In genomic region chr16:76341636-76342035, GRCm38 (mm10) we compare ENCODE assay signal across 9 mouse cellular contexts. TPM values are rescaled to one million over a fixed set of nuclear protein-coding genes. Genes with fewer than 3 reads are reported as not detected.
DNase-seq lines count a peak whose midpoint lies in the region; ATAC-seq lines count a peak whose summit lies in the region.
"Had no signal": no experiment of that assay in that cellular context is flagged by ENCODE, and none has a peak within 500 bp of the region (broad histone marks: within the 10 kb centered on the region; RNA-seq: fewer than 3 reads in every experiment).

No protein-coding gene starts in this region.

- peaks cover 11% of the 10 kb centered on the region for H3K36me3 ChIP-seq in liver, embryonic 16.5 days (ENCODE audit: control insufficient read depth, insufficient read depth)

- H3K4me3 ChIP-seq in liver, embryonic 16.5 days (ENCODE audit: low read depth, low read length): no peak overlapping the region

- WGBS in liver, embryonic 16.5 days (ENCODE audit: insufficient replicate concordance): 23% methylated on average over 8 of the region's 8 CpGs

- intact Hi-C loops in left cerebral cortex, postnatal 14 days (cut with DNase I): no loop called here

- DNase-seq in thymus, postnatal 14 days: peak; percentile 23
- DNase-seq in thymus, postnatal 10 days (ENCODE audit: low spot score in 2 of 2): no peak
- DNase-seq in heart, adult 18-20 months: peak; percentile 69 to 81
- no peak for DNase-seq in urinary bladder, postnatal 14 days (ENCODE audit: low spot score)
- DNase-seq in left cerebral cortex, postnatal 14 days (ENCODE audit: low spot score in 2 of 2): no peak
- no peak for DNase-seq in embryo, embryonic 11 days
- DNase-seq in urinary bladder, postnatal 10 days (ENCODE audit: low spot score): no peak
- DNase-seq: forebrain, postnatal 0 days had no signal

- H3K9ac ChIP-seq in liver, embryonic 16.5 days (ENCODE audit: low read depth, low read length): no peak overlapping the region
- H3K9ac ChIP-seq: forebrain, postnatal 0 days had no signal

- H3K27me3 ChIP-seq in liver, embryonic 16.5 days (ENCODE audit: control insufficient read depth, insufficient read depth, low read depth, low read length): no peaks in the 10 kb centered on the region

- peak; percentile 74 for ATAC-seq in liver, embryonic 16.5 days (ENCODE audit: low read depth)
- ATAC-seq: forebrain, postnatal 0 days had no signal

- H3K27ac ChIP-seq in liver, embryonic 16.5 days (ENCODE audit: low read length): peak overlapping the region; percentile 76

- H3K4me1 ChIP-seq in liver, embryonic 16.5 days (ENCODE audit: control insufficient read depth, low read depth, low read length): peaks cover 44% of the 10 kb centered on the region

- H3K4me2 ChIP-seq in liver, embryonic 16.5 days (ENCODE audit: low read depth, low read length): peak overlapping the region; percentile 13; the same call in 1 of the 2 replicates

- no peaks in the 10 kb centered on the region for H3K9me3 ChIP-seq in liver, embryonic 16.5 days (replicated peaks; ENCODE audit: control insufficient read depth, low read length)

RNA-seq across cellular contexts. Expression of gene Nrip1, which starts 32.0 kb away (rescaled TPM):
- total RNA-seq in heart, adult 18-20 months (2021): 10 to 100 TPM; 18.3 to 19.8 TPM
- polyA plus RNA-seq in liver, embryonic 16.5 days (2015; fragmentation: Nextera tagmentation; extraction: Ambion mirVana): 17.4 TPM in 2 replicates
- total RNA-seq in left cerebral cortex, postnatal 14 days (2021): 10 to 100 TPM; 64.1 to 67.3 TPM

Comparison
In these comparisons a context has a peak if more than half of its experiments do, and no peak if none do; other contexts are left out.
1. DNase-seq: peak in thymus, postnatal 14 days (single experiment) and heart, adult 18-20 months (2 of 2); none in thymus, postnatal 10 days (0 of 2), urinary bladder, postnatal 14 days (single experiment), left cerebral cortex, postnatal 14 days (0 of 2), embryo, embryonic 11 days (single experiment) and urinary bladder, postnatal 10 days (single experiment).